Mouse (Mus musculus) hindbrain, embryonic 10.5 days (tissue): ENCODE measurements at regions not wholly inside any gene's neighbourhood (a gene's known extent, or its start where the extent isn't known, plus 50 kb on each side); places are given as distances from the start of the nearest gene placed in this dataset.

Experiments used
- DNase-seq: peaks from one replicate; pipeline ENCODE4 v3.0.0-alpha.2; 2017; ENCODE audit warnings: low spot score
- H3K27ac ChIP-seq: fragments of 300-500 bp; sonication (generic); 2 replicates; pipeline ENCODE4 v1.5.1; 2016; ENCODE audit warnings: mild to moderate bottlenecking, moderate library complexity
- H3K27me3 ChIP-seq: fragments of 300-500 bp; sonication (generic); 2 replicates; pipeline ENCODE4 v1.6.1; 2016; ENCODE audit warnings: mild to moderate bottlenecking; ENCODE audit not compliant: poor library complexity, insufficient read depth, severe bottlenecking
- H3K36me3 ChIP-seq: fragments of 300-500 bp; sonication (generic); 2 replicates; pipeline ENCODE4 v1.6.1; 2016; ENCODE audit warnings: mild to moderate bottlenecking, moderate library complexity
- H3K4me1 ChIP-seq: fragments of 300-500 bp; sonication (generic); replicated peaks from 2 replicates; pipeline ENCODE4 v1.6.1; 2016; ENCODE audit warnings: mild to moderate bottlenecking
- H3K4me3 ChIP-seq: fragments of 300-500 bp; sonication (generic); 2 replicates; pipeline ENCODE4 v1.5.1; 2016; ENCODE audit warnings: mild to moderate bottlenecking, moderate library complexity
- H3K9me3 ChIP-seq: fragments of 300-500 bp; sonication (generic); 2 replicates; pipeline ENCODE4 v1.6.1; 2016; ENCODE audit warnings: mild to moderate bottlenecking, moderate library complexity
- WGBS: fragments of 180-500 bp; shearing (Covaris S2); methylation state at CpG from one replicate; pipeline ENCODE4 v1.1.7; 2016; 5-methylcytosine and 5-hydroxymethylcytosine counted together

GRCm38 (mm10) chr13:31408439-31409122 is 147.4 kb upstream of the Foxq1 start:
- H3K4me3 ChIP-seq = no peak overlapping the region
- H3K27me3 ChIP-seq = no peaks in the 10 kb centered on the region
- DNase-seq = no peak
- no peak overlapping the region for H3K27ac ChIP-seq
- H3K36me3 ChIP-seq = no peaks in the 10 kb centered on the region
- no peaks in the 10 kb centered on the region for H3K9me3 ChIP-seq
- H3K4me1 ChIP-seq = no peaks in the 10 kb centered on the region
- 65% methylated on average over 10 of the region's 10 CpGs for WGBS

DNA sequence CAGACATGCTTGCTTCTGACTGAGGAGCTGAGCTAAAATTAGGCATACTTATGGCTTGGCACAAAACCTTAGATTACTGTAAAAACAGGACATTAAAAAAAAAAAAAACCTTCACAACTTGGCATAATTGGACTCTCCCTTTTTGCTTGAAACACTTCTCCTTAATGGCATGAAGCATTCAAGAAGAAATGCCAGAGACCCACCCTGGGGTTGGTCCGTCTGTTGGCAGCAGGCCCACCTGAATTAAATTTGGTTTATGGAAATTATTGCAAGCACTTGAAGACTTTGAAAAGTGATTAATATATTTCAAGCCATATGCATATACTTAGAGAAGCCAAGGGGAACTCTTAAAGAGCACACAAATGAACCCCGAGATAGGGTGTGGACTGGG is 146.8 kb upstream of the Foxq1 start:
- Histone ChIP-seq H3K27ac (no peak overlapping the region), H3K36me3 (no peaks in the 10 kb centered on the region), H3K4me1 (no peaks in the 10 kb centered on the region), H3K4me3 (no peak overlapping the region), H3K27me3 (no peaks in the 10 kb centered on the region), H3K9me3 (no peaks in the 10 kb centered on the region)
- DNase-seq = no peak
- WGBS = 92% methylated on average over 2 of the region's 2 CpGs

DNA sequence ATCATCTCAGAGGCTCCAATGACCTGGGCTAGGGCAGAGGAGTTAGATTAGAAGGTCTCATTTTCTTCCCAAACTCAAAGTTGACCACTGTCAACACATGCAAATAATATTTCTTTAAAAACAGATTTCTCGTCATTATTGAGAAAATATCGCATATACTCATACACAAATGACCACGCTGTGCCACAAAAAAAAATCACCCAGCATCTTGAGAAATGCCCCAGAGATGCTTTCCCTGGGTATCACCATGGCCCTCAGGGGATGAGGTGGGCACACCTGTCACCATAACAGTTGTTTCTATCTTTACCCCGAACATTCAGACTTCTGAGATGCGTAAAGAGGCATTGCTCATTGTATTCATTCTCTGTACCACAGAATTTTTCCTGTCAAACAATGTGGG is 134.4 kb upstream of the Foxq1 start:
- peaks cover 11% of the 10 kb centered on the region for H3K4me1 ChIP-seq
- H3K9me3 ChIP-seq = no peaks in the 10 kb centered on the region
- H3K27me3 ChIP-seq = no peaks in the 10 kb centered on the region
- no peak overlapping the region for H3K27ac ChIP-seq
- no peak for DNase-seq
- 93% methylated on average over 5 of the region's 5 CpGs for WGBS
- H3K4me3 ChIP-seq = no peak overlapping the region
- H3K36me3 ChIP-seq = no peaks in the 10 kb centered on the region

DNA sequence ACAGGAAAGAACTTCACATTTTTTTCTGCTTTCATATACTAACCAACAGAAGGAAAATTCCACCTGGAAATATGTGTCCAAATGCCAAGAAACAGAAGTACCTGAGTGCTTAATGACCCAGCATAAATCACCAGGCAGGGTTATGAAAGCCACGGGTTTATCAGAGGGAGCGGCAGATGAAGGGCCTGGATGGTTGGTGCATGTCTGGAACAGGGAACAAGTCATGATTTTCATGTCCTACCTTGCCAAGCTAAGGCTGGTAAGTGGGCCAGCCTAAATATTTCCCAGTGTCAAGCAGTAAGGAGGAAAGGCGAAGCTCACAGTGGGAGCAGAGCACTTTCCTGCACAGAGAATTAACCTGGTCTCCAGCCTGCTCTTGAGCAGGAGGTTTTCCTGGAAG is 132.3 kb upstream of the Foxq1 start:
- no peak overlapping the region for H3K4me3 ChIP-seq
- H3K36me3 ChIP-seq = no peaks in the 10 kb centered on the region
- DNase-seq = no peak
- no peak overlapping the region for H3K27ac ChIP-seq
- H3K27me3 ChIP-seq = no peaks in the 10 kb centered on the region
- H3K9me3 ChIP-seq = no peaks in the 10 kb centered on the region
- peaks cover 11% of the 10 kb centered on the region for H3K4me1 ChIP-seq
- WGBS = 93% methylated on average over 3 of the region's 3 CpGs

- Histone ChIP-seq H3K4me1 (peaks cover 11% of the 10 kb centered on the region), H3K9me3 (no peaks in the 10 kb centered on the region), H3K4me3 (no peak overlapping the region), H3K36me3 (no peaks in the 10 kb centered on the region), H3K27me3 (no peaks in the 10 kb centered on the region), H3K27ac (peak overlapping the region; percentile 64)
- DNase-seq = peak; percentile 18
- WGBS = 62% methylated on average over 7 of the region's 7 CpGs
Observed at GRCm38 (mm10) chr13:31425825-31426500, 130.0 kb upstream of the Foxq1 start.

DNA sequence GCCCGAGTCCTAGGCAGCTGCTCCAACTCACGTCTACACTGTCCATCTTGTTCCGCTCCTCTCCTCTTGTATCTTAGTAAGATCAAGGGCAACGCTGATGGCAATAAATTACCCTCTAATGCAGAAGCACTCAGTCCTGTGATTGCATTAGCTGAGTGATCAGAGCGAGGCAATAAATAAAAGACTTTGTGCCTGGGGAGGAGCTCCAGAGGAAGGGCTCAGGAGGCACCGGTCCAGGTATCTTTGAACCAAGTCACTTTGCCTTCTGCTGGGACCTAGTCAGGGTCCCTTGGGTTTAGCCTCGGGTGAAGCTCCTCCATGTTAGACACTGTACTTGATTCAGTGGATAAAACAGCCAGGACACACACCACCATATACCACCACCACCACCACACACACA is 119.5 kb upstream of the Foxq1 start:
- no peaks in the 10 kb centered on the region for H3K36me3 ChIP-seq
- H3K27me3 ChIP-seq = no peaks in the 10 kb centered on the region
- no peak overlapping the region for H3K27ac ChIP-seq
- no peaks in the 10 kb centered on the region for H3K9me3 ChIP-seq
- WGBS = 91% methylated on average over 7 of the region's 7 CpGs
- no peaks in the 10 kb centered on the region for H3K4me1 ChIP-seq
- no peak overlapping the region for H3K4me3 ChIP-seq
- no peak for DNase-seq

DNA sequence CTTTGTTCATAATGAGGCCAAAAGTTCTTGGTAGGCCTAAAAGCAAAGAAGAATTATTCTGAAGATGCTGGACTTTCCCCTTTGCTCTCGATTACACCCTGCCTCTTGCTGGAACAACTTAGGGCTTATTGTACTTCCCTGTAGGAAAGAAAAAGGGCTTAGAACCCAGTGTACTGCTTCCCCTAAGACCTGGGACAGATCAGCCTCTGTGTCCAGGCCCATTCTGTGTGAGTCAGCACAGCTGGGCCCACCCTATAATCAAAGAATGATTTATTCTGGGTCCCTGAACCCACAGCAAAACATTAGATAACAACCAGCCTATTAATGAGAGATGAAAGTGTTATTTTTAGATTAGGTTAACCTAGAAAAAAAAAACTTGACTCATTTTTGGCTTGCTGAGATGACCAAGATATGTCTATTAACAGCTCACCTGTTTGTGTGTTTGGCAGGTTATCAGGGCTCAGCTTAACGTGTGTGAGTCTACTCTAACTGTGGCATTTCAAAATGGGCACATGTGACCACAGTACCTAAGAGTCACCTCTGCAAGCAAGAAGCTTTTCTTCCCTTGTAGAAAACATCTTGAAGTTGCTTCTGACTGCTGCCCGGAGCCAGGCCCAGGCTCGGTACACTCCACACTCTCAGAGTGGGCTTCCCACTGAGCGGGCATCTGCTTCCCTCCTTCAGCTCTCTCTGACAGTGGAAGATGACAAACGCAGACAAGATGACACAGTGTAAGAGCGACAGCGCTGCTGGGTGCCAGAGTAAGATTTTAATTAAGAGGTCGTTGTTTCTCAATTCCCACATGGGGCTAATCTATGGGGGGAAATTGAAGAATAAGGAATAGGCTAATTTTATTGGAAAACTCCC is 115.9 kb upstream of the Foxq1 start:
- H3K27me3 ChIP-seq = no peaks in the 10 kb centered on the region
- DNase-seq = no peak
- H3K4me3 ChIP-seq = no peak overlapping the region
- H3K9me3 ChIP-seq = no peaks in the 10 kb centered on the region
- WGBS = 65% methylated on average over 9 of the region's 9 CpGs
- H3K4me1 ChIP-seq = no peaks in the 10 kb centered on the region
- H3K36me3 ChIP-seq = no peaks in the 10 kb centered on the region
- no peak overlapping the region for H3K27ac ChIP-seq

- Histone ChIP-seq H3K27me3 (no peaks in the 10 kb centered on the region), H3K4me1 (no peaks in the 10 kb centered on the region), H3K27ac (no peak overlapping the region), H3K36me3 (no peaks in the 10 kb centered on the region), H3K9me3 (no peaks in the 10 kb centered on the region), H3K4me3 (no peak overlapping the region)
- no peak for DNase-seq
- 82% methylated on average over 2 of the region's 2 CpGs for WGBS
Observed at GRCm38 (mm10) chr13:31458883-31459282, 97.1 kb upstream of the Foxq1 start.

DNA sequence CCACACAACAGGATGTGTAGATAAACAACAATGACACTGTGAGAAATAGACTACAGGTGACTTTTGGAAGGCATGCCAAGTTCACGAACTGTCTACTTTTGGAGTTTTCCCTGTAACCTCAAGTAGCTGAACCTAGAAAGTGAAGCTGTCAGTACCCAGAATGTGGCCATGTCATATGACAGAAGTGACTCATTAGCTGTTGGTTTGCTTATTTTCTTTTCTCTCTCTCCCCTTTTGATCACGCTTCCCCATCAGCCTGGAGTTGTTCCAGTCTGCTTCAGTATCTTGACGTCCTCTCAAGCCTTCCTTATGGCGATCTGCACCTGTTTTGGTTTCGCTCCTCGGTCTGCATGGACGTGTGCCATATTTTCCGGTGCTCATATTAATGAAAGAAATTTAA is 90.8 kb upstream of the Foxq1 start:
- WGBS = 87% methylated on average over 8 of the region's 8 CpGs
- no peak for DNase-seq

GRCm38 (mm10) chr13:31465711-31466110 is 90.2 kb upstream of the Foxq1 start:
- no peak overlapping the region for H3K27ac ChIP-seq
- WGBS = 83% methylated on average over 4 of the region's 4 CpGs
- no peaks in the 10 kb centered on the region for H3K36me3 ChIP-seq
- no peaks in the 10 kb centered on the region for H3K27me3 ChIP-seq
- H3K4me1 ChIP-seq = no peaks in the 10 kb centered on the region
- H3K4me3 ChIP-seq = no peak overlapping the region
- no peaks in the 10 kb centered on the region for H3K9me3 ChIP-seq
- DNase-seq = no peak

More for the DNA sequence above, 90.8 kb upstream of the Foxq1 start:
- Histone ChIP-seq H3K36me3 (no peaks in the 10 kb centered on the region), H3K27me3 (no peaks in the 10 kb centered on the region), H3K27ac (no peak overlapping the region), H3K4me3 (no peak overlapping the region), H3K4me1 (no peaks in the 10 kb centered on the region), H3K9me3 (no peaks in the 10 kb centered on the region)

DNA sequence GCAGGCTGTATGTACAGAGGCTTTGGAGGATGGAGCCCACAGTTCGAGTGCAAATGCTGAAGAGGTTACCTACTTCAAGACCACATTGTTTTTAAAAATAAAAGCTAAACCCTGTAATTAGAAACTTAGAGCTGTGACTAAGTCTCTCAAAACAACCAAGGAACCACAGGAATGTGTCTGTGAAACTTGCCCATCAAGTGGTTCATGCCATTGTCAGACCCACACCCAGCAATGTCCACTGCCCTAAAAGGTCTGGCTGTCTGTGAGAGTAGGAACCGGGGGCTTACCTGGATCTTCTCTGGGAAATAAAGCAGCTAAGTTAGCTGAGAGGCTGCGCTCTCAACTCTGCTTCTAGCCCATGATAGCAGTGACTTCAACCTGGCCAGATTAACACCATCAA is 87.8 kb upstream of the Foxq1 start:
- WGBS = 88% methylated on average over 3 of the region's 3 CpGs
- H3K27me3 ChIP-seq = no peaks in the 10 kb centered on the region
- no peak for DNase-seq
- no peaks in the 10 kb centered on the region for H3K4me1 ChIP-seq
- H3K36me3 ChIP-seq = no peaks in the 10 kb centered on the region
- H3K4me3 ChIP-seq = no peak overlapping the region
- H3K27ac ChIP-seq = no peak overlapping the region
- no peaks in the 10 kb centered on the region for H3K9me3 ChIP-seq

- H3K9me3 ChIP-seq = no peaks in the 10 kb centered on the region
- no peaks in the 10 kb centered on the region for H3K36me3 ChIP-seq
- DNase-seq = no peak
- H3K4me1 ChIP-seq = no peaks in the 10 kb centered on the region
- H3K27ac ChIP-seq = no peak overlapping the region
- WGBS = 72% methylated on average over 3 of the region's 3 CpGs
- no peaks in the 10 kb centered on the region for H3K27me3 ChIP-seq
- H3K4me3 ChIP-seq = no peak overlapping the region
Observed at GRCm38 (mm10) chr13:31468983-31469382, 87.0 kb upstream of the Foxq1 start.

GRCm38 (mm10) chr13:31472366-31472765 is 83.6 kb upstream of the Foxq1 start:
- no peak for DNase-seq
- Histone ChIP-seq H3K9me3 (no peaks in the 10 kb centered on the region), H3K4me1 (no peaks in the 10 kb centered on the region), H3K27ac (no peak overlapping the region), H3K4me3 (no peak overlapping the region), H3K36me3 (no peaks in the 10 kb centered on the region), H3K27me3 (no peaks in the 10 kb centered on the region)
- WGBS = 80% methylated on average over 5 of the region's 5 CpGs
